Mouse (Mus musculus) left cerebral cortex, postnatal 14 days (tissue): ENCODE results near the gene Rfc1. TPM values are rescaled to one million over a fixed set of nuclear protein-coding genes. Genes with fewer than 3 reads are reported as not detected.

Experiments
- DNase-seq, 2 experiments: peaks; one replicate each; pipeline ENCODE4 v3.0.0; 2021 to 2022; ENCODE audit warnings: low spot score in 2 of 2, mixed read lengths in 1 of 2
- intact Hi-C: fragments of 180-260 bp; cut with DNase I; formaldehyde crosslinking; loops from one replicate; pipeline ENCODE4 v1.15.1; 2025
- total RNA-seq, 2 experiments: library from RNA; stranded (reverse); gene quantifications; 2 replicates each; pipeline ENCODE4 v1.2.3; 2021

Rfc1 gene
- total RNA-seq, 2 experiments from 2014 or later = 27.0 to 29.6 TPM

GRCm38 (mm10) chr5:65231289-65232003 is 104.0 kb downstream of the Rfc1 start:
- no peak for DNase-seq
- intact Hi-C loops = no loop called here

- intact Hi-C loops = no loop called here
- DNase-seq = no peak
These were observed 111.4 kb downstream of the Rfc1 start for GRCm38 (mm10) chr5:65224056-65224455.

- intact Hi-C loops = no loop called here
- no peak for DNase-seq
These were observed 114.4 kb downstream of the Rfc1 start for GRCm38 (mm10) chr5:65221037-65221436.

GRCm38 (mm10) chr5:65217305-65218269 is 117.9 kb downstream of the Rfc1 start:
- intact Hi-C loops = no loop called here
- no peak for DNase-seq

GRCm38 (mm10) chr5:65213321-65213720 is 122.1 kb downstream of the Rfc1 start:
- intact Hi-C loops = loop anchor here (1.0 kb wide), 1 partner anchor 210 kb away; no protein-coding TSS in a partner anchor
- peak; percentile 21 to 28 for DNase-seq

Other genes starting within 250 kb of the Rfc1 start
- under 1 TPM; 0.61 to 0.62 TPM for gene Tmem156, start 243.5 kb downstream of the Rfc1 start, total RNA-seq
- gene Klhl5, start 228.1 kb downstream of the Rfc1 start, total RNA-seq = 10 to 100 TPM; 51.1 to 60.2 TPM
- 10 to 100 TPM; 19.7 to 20.1 TPM for gene Wdr19, start 136.0 kb downstream of the Rfc1 start, total RNA-seq
- under 1 TPM; 0.29 to 0.47 TPM for gene Klb, start 12.6 kb upstream of the Rfc1 start, total RNA-seq
- gene Rpl9, start 55.8 kb upstream of the Rfc1 start, total RNA-seq = 100 to 1,000 TPM; 562 to 565 TPM
- gene Lias, start 55.8 kb upstream of the Rfc1 start, total RNA-seq = 10 to 100 TPM; 35.4 to 36.1 TPM
- gene Ugdh, start 100.3 kb upstream of the Rfc1 start, total RNA-seq = 10 to 100 TPM; 24.8 to 25.7 TPM
- gene Gm43552, start 157.2 kb upstream of the Rfc1 start, total RNA-seq = 1 to 10 TPM in 1 of 2 experiments, not detected in 1; 3.4 TPM
- gene Smim14, start 201.5 kb upstream of the Rfc1 start, total RNA-seq = 100 to 1,000 TPM; 147 to 161 TPM
- gene Ube2k, start 201.6 kb upstream of the Rfc1 start, total RNA-seq = 100 to 1,000 TPM; 122 to 132 TPM